Mouse (Mus musculus) embryonic fibroblast, embryonic 13.5 days (primary cell): ENCODE measurements at regions not wholly inside any gene's neighbourhood (a gene's known extent, or its start where the extent isn't known, plus 50 kb on each side); places are given as distances from the start of the nearest gene placed in this dataset.
"Not testable (repeated sequence)": the region's sequence is repeated elsewhere in the genome, so short reads cannot be mapped to it uniquely, and the experiment has no call there.

Experiments used
- H3K27ac ChIP-seq: 2 replicates; pipeline ENCODE4 v1.5.1; 2012; ENCODE audit warnings: low read length, control low read depth, inconsistent platforms; ENCODE audit not compliant: insufficient read depth
- H3K4me1 ChIP-seq: 2 replicates; pipeline ENCODE4 v1.6.1; 2011; ENCODE audit warnings: low read length; ENCODE audit not compliant: control insufficient read depth, insufficient read depth
- H3K4me3 ChIP-seq: 2 replicates; pipeline ENCODE4 v1.5.1; 2011; ENCODE audit warnings: mild to moderate bottlenecking, control low read depth, low read length; ENCODE audit not compliant: insufficient read depth
- CTCF ChIP-seq: IDR thresholded peaks from 2 replicates; pipeline ENCODE4 v1.5.1; 2011; ENCODE audit warnings: mild to moderate bottlenecking, control low read depth, low read length, moderate library complexity, borderline replicate concordance; ENCODE audit not compliant: insufficient read depth
- POLR2A ChIP-seq: IDR thresholded peaks from 2 replicates; pipeline ENCODE4 v1.6.1; 2011; ENCODE audit warnings: low read depth, mild to moderate bottlenecking, control low read depth, low read length, moderate library complexity

DNA sequence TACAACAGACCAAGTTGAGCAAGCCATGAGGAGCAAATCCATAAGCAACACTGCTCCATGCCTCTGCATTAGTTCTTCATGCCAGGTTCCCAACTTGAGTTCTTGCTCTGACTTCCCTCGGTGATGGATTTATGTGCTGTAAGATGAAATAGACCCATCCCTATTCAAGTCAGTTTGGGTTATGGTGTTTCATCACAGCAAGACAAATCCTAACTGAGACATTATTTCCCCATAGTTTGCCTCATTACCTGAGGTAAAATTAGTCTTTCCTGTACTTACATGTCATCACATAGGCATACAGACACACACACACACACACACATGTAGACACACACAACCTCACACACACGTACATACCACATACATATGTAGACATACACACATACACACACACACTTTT lies 1843.0 kb downstream of the 9330182O14Rik start:
- TF ChIP-seq POLR2A = no peak
- TF ChIP-seq CTCF = no peak
- Histone ChIP-seq H3K27ac (no peak overlapping the region), H3K4me1 (no peaks in the 10 kb centered on the region; the same call in 1 of the 2 replicates), H3K4me3 (no peak overlapping the region)

DNA sequence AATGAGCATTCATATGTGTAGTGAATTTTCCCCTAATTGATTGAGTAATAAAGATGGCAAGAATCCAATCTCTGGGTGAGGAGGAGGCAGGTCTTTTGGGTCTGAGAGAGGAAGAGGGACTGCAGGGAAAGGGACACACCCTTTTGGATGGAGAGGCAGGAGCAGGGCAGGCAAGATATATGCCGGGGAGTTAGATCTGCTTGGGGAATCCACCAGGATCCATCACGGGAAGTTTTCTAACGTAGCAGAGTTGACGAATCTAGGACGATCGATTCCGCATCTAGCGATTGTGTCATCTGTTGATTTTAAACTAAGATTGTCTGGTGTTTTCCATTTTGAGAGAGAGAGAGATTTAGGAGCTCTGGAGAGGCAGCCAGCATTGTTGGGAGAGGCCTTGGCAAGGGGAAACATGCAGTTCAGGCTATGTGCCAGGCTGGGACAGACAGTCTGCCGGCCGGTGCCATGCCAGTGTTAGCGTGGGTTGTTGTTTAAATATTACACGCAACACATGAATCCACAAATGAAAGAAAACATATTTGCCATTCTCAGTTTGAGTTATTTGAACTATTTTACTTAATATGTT lies 1843.6 kb downstream of the 9330182O14Rik start:
- TF ChIP-seq POLR2A (no peak), CTCF (no peak)
- Histone ChIP-seq H3K27ac (no peak overlapping the region), H3K4me3 (no peak overlapping the region), H3K4me1 (no peaks in the 10 kb centered on the region; the same call in 1 of the 2 replicates)

DNA sequence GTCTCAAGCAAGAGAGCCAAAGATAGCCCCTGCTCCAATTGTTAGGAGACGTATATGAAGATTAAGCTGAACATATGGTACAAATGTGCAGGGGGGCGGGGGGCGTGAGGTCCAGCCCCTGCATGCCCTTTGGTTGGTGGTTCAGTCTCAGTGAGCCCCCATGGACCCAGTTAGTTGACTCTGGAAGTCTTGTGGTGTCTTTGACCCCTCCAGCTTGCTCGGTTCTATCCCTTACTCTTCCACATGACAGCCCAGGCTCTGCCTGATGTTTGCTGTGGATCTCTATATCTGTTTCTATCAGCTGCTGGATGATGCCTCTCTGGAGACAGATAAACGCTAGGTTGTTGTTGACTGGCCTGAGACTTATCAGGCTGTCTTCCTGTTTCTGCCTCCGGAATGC lies 1849.1 kb downstream of the 9330182O14Rik start:
- Histone ChIP-seq H3K27ac (no peak overlapping the region), H3K4me1 (no peaks in the 10 kb centered on the region), H3K4me3 (no peak overlapping the region)
- TF ChIP-seq POLR2A (no peak), CTCF (no peak)

DNA sequence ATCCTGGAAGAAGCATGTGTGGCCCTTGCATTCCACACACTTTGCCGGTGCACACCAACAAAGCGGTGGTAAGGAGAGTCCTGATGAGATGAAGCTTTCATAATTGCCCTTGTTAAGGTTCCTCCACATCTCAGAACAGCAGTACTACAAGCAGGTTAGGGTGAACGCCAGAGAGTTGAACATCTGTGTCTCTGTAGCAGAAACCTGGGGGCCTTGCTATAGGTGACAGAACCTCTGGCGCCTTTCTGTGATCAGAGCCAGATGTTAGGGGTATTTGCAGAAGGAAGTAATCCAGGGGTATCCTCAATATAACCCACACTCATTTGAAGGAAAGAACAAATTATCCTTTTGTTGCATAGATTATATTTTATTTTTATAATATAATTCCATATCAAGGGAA lies 1850.1 kb downstream of the 9330182O14Rik start:
- Histone ChIP-seq H3K27ac (no peak overlapping the region), H3K4me3 (no peak overlapping the region), H3K4me1 (no peaks in the 10 kb centered on the region)
- TF ChIP-seq CTCF (no peak), POLR2A (no peak)

DNA sequence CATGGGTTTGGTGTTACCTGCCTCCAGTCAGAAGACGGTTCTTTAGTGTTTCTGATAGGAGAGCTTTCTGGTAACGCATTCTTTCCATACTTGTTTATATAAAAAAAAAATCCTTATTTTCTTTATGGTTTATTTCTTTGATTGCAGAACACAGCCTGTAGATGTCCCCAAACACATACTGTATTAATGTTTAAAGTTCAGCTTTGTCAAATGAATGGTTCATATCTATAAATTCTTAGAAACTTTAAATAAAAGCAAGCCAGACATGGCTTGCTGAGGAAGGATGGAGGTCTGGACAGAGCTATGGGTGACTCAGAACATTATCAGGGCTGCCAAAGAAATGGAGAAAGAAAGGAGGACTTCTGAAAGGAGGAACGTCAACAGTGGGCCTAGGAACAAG lies 1852.1 kb downstream of the 9330182O14Rik start:
- Histone ChIP-seq H3K27ac (no peak overlapping the region), H3K4me3 (no peak overlapping the region), H3K4me1 (no peaks in the 10 kb centered on the region)
- TF ChIP-seq CTCF = no peak

DNA sequence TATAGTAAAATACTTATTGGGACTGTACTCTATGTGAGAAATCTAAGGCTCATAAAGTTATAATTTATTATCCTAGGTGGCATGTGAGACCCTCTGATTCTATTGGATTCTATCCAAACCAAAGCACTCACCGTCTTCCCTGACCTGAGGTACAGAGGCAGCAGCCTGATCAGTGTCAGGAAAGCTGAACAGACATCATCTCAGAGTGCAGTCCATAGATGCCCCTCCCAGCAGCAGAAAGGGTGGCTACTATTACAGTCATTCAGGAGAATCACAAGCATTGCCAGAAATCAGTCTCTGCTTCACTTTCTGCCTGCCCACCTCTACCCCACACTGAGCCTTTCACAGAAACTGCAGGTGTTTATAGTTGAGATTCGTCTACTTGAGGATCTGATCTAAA lies 1854.9 kb downstream of the 9330182O14Rik start:
- TF ChIP-seq CTCF = no peak
- TF ChIP-seq POLR2A = no peak
- Histone ChIP-seq H3K4me3 (no peak overlapping the region), H3K4me1 (no peaks in the 10 kb centered on the region), H3K27ac (no peak overlapping the region)

DNA sequence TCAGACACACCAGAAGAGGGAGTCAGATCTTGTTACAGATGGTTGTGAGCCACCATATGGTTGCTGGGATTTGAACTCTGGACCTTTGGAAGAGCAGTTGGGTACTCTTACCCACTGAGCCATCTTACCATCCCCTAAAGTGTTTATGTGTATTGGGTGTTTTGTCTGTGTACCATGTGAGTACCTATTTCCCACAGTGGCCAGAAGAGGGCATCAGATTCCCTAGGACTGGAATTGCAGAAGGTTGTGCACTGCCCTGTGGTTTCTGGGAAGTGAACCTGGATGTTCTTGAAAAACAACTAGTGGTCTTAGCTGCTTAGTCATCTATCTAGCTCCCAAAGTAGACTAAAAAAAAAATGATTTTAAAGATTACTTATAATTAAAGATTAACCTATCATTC lies 1857.7 kb downstream of the 9330182O14Rik start:
- no peak for TF ChIP-seq POLR2A
- TF ChIP-seq CTCF = no peak
- Histone ChIP-seq H3K4me1 (no peaks in the 10 kb centered on the region), H3K27ac (no peak overlapping the region), H3K4me3 (no peak overlapping the region)

DNA sequence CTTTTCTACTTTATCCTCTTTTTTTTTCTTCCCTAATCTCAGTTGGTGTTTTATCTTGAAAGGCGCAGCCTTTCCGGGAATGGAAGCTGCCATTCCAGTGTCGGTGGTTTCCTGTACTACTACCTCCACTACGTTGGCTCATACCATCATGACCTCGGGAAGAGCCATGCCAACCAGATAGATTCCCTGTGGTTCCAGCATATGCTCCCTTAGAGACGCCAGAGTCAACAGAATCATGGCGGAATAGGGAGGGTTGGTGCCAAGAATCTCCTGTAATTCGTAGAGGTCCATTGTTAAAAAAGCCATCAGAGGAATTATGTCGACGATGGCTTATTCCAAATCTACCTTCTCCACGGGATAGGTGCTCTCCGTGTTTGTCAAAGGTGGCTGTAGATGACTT lies 1898.1 kb downstream of the 9330182O14Rik start:
- H3K4me3 ChIP-seq, H3K4me1 ChIP-seq, H3K27ac ChIP-seq: not testable (repeated sequence)

DNA sequence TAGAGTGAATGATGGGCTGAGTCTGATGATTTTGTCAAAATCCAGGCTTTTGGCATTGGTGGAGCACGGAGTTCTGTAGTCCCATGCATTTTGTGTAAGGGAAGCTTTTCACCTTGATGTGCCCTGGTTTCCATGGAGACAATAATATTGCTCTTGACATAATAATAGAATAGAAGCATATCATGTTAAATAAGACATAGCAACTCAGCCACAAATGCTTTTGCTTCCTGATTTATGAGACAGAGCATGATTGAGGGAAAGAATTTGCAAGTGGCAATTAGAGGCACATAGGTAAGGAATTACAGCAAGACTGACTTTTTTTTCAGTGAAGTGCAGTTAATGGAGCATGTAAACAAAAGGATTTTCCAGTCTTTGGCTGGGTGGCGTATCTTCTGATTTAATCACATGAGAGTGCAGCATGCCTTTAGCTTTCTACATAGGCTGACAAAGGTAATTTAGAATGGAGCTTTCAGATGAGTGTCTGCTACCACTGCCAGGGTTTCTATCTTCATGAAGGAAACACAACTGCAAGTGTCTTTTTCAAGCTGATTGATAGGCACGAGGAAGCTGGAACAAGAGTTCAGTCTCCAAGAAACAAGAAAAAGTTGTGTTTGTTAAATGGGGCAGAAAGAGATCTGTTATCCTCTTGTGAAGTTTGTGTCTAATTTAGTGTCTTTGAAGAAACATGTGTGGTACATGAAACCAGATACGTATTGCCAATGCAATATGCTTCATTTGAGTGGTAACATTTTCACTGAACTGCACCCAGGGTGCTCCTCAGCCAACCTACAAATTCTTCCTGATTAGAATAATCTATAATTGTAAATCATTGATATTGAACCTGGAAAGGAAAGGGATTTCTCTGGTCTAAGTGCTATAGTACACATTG lies 1913.2 kb downstream of the 9330182O14Rik start:
- H3K4me1 ChIP-seq = no peaks in the 10 kb centered on the region
- no peak overlapping the region for H3K27ac ChIP-seq
- H3K4me3 ChIP-seq = no peak overlapping the region
- no peak for TF ChIP-seq POLR2A
- no peak for TF ChIP-seq CTCF

DNA sequence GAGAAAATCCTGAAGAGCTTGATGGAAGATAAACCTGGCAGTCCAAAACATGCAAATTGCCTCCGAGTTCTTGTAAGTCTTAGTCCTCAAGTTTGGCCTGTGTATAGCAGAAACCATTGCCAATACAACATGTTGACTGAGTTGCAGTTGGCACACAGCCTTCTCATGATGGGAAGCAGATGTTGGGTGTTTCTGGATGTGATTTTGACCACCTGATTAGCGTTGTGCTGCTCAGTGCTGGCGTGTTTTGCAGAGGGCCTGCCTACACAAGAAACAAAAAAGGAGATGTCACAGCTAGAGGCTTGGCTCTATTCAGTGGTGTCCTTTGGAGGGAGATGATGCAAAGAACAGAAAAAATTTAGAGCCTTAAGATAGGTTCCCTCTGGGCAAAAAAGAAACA lies 1922.6 kb downstream of the 9330182O14Rik start:
- TF ChIP-seq POLR2A (no peak), CTCF (no peak)
- H3K4me3 ChIP-seq = no peak overlapping the region
- H3K4me1 ChIP-seq = no peaks in the 10 kb centered on the region
- no peak overlapping the region for H3K27ac ChIP-seq
